Mouse (Mus musculus) embryonic facial prominence, embryonic 14.5 days (tissue): ENCODE measurements at regions not wholly inside any gene's neighbourhood (a gene's known extent, or its start where the extent isn't known, plus 50 kb on each side); places are given as distances from the start of the nearest gene placed in this dataset.

Experiments
- ATAC-seq: fragments of 200-750 bp; cut with Nextera tagmentation; 2 replicates; pipeline ENCODE4 v1.8.0; 2017; ENCODE audit warnings: low read depth, moderate number of reproducible peaks, moderate TSS enrichment
- DNase-seq: peaks from one replicate; pipeline ENCODE4 v3.0.0-alpha.2; 2015; ENCODE audit warnings: low spot score
- H3K27ac ChIP-seq: fragments of 300-500 bp; sonication (generic); replicated peaks from 2 replicates; pipeline ENCODE4 v1.5.1; 2014; ENCODE audit warnings: low read depth, mild to moderate bottlenecking, low read length, moderate library complexity
- H3K27me3 ChIP-seq: fragments of 300-500 bp; sonication (generic); replicated peaks from 2 replicates; pipeline ENCODE4 v1.6.1; 2014; ENCODE audit warnings: low read length; ENCODE audit not compliant: control insufficient read depth, insufficient read depth
- H3K36me3 ChIP-seq: fragments of 300-500 bp; sonication (generic); 2 replicates; pipeline ENCODE4 v1.6.1; 2014; ENCODE audit warnings: low read length, mixed read lengths; ENCODE audit not compliant: control insufficient read depth, insufficient read depth
- H3K4me1 ChIP-seq: fragments of 300-500 bp; sonication (generic); 2 replicates; pipeline ENCODE4 v1.6.1; 2014; ENCODE audit warnings: antibody characterized with exemption, low read length; ENCODE audit not compliant: control insufficient read depth, insufficient read depth
- H3K4me2 ChIP-seq: fragments of 300-500 bp; sonication (generic); 2 replicates; pipeline ENCODE4 v1.6.1; 2014; ENCODE audit warnings: low read depth, mild to moderate bottlenecking, low read length, moderate library complexity, mixed read lengths
- H3K4me3 ChIP-seq: fragments of 300-500 bp; sonication (generic); 2 replicates; pipeline ENCODE4 v1.5.1; 2014; ENCODE audit warnings: low read depth, mild to moderate bottlenecking, low read length
- H3K9ac ChIP-seq: fragments of 300-500 bp; sonication (generic); 2 replicates; pipeline ENCODE4 v1.6.1; 2014; ENCODE audit warnings: low read depth, mild to moderate bottlenecking, low read length, moderate library complexity, mixed read lengths
- H3K9me3 ChIP-seq: fragments of 300-500 bp; sonication (generic); 2 replicates; pipeline ENCODE4 v1.6.1; 2016; ENCODE audit warnings: low read length; ENCODE audit not compliant: control insufficient read depth
- WGBS: fragments of 180-500 bp; shearing (Covaris S2); extraction: QIAGEN DNeasy Blood & Tissue Kit; methylation state at CpG from one replicate; pipeline ENCODE4 v1.1.7; 2014; 5-methylcytosine and 5-hydroxymethylcytosine counted together

DNA sequence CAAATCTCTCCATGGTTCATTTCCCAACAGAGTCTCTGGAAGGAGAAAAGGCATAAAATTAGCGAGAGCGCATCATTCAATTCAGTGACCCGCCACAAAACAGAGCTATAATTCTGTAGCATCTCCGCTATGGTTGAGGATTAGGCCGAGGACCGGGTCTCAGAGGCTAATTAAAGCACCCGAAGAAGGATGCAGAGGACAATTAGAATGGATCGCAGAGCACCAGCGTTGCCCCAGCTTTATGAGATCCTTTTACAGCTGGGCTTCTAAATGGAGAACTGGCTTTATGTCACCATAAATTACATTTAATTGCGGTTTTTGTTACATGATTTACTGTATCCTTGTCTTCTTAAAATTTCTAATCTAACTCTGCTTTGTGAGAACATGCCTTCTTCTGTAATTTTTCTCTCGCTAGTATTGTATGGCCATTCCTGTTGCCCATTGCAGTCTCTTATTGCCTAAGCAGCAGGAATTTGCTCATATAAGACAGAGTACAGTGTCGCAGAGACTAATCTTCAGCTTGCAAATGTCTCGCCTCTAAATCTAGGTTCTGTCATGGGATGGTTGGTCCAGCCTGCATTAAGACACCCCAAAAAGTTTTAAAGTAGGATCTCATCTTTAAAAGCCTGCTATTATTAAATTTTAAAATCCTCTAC lies 793.5 kb downstream of the Rps29 start:
- H3K27ac ChIP-seq = no peak overlapping the region
- H3K9me3 ChIP-seq = no peaks in the 10 kb centered on the region
- DNase-seq (no peak), ATAC-seq (no peak)
- H3K36me3 ChIP-seq = no peaks in the 10 kb centered on the region
- whole genome bisulfite sequencing = 75% methylated on average over 13 of the region's 13 CpGs
- no peak overlapping the region for H3K4me3 ChIP-seq
- no peak overlapping the region for H3K4me2 ChIP-seq
- H3K4me1 ChIP-seq = no peaks in the 10 kb centered on the region
- no peaks in the 10 kb centered on the region for H3K27me3 ChIP-seq
- no peak overlapping the region for H3K9ac ChIP-seq

- ATAC-seq (no peak), DNase-seq (no peak)
- H3K4me3 ChIP-seq = no peak overlapping the region
- no peaks in the 10 kb centered on the region for H3K9me3 ChIP-seq
- H3K4me1 ChIP-seq = no peaks in the 10 kb centered on the region
- WGBS = 81% methylated on average over 2 of the region's 2 CpGs
- no peak overlapping the region for H3K27ac ChIP-seq
- H3K4me2 ChIP-seq = no peak overlapping the region
- H3K27me3 ChIP-seq = no peaks in the 10 kb centered on the region
- no peaks in the 10 kb centered on the region for H3K36me3 ChIP-seq
- no peak overlapping the region for H3K9ac ChIP-seq
Observed at GRCm38 (mm10) chr12:68363196-68363595, 795.8 kb downstream of the Rps29 start.

- Histone ChIP-seq H3K27me3 (no peaks in the 10 kb centered on the region), H3K36me3 (no peaks in the 10 kb centered on the region), H3K9me3 (no peaks in the 10 kb centered on the region), H3K27ac (no peak overlapping the region), H3K4me2 (no peak overlapping the region), H3K4me1 (no peaks in the 10 kb centered on the region), H3K9ac (no peak overlapping the region), H3K4me3 (no peak overlapping the region)
- 76% methylated on average over 2 of the region's 2 CpGs for WGBS
- ATAC-seq (no peak), DNase-seq (no peak)
Observed at GRCm38 (mm10) chr12:68346517-68347099, 812.4 kb downstream of the Rps29 start.

- ATAC-seq (no peak), DNase-seq (no peak)
- no peak overlapping the region for H3K4me3 ChIP-seq
- no peaks in the 10 kb centered on the region for H3K27me3 ChIP-seq
- H3K4me2 ChIP-seq = no peak overlapping the region
- H3K9ac ChIP-seq = no peak overlapping the region
- 75% methylated on average over 3 of the region's 3 CpGs for WGBS
- H3K9me3 ChIP-seq = no peaks in the 10 kb centered on the region
- no peaks in the 10 kb centered on the region for H3K4me1 ChIP-seq
- no peaks in the 10 kb centered on the region for H3K36me3 ChIP-seq
- no peak overlapping the region for H3K27ac ChIP-seq
Observed at GRCm38 (mm10) chr12:68333796-68334195, 825.2 kb downstream of the Rps29 start.

DNA sequence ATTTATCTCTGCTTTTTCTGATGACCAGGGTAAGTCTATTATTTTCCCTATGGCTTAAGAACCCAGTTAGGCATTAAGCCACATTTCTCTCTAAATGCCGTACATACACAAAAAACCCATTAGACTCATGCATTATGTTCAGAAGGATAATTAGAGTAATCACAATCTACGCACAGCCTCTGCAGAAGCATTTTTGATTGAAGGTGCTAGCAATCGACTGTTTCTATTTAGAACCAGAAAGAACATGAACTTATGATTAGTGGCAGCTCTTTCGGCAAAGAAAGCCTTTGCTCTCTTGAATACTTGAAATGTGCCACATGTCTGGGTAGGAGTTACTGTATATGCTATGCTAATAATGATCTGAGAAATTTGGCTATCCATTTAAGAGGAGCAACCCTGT lies 825.6 kb downstream of the Rps29 start:
- no peaks in the 10 kb centered on the region for H3K27me3 ChIP-seq
- no peak overlapping the region for H3K4me3 ChIP-seq
- no peak overlapping the region for H3K9ac ChIP-seq
- no peaks in the 10 kb centered on the region for H3K9me3 ChIP-seq
- H3K27ac ChIP-seq = no peak overlapping the region
- 68% methylated on average over 4 of the region's 4 CpGs for WGBS
- H3K36me3 ChIP-seq = no peaks in the 10 kb centered on the region
- DNase-seq = no peak
- no peak for ATAC-seq
- no peaks in the 10 kb centered on the region for H3K4me1 ChIP-seq
- no peak overlapping the region for H3K4me2 ChIP-seq

DNA sequence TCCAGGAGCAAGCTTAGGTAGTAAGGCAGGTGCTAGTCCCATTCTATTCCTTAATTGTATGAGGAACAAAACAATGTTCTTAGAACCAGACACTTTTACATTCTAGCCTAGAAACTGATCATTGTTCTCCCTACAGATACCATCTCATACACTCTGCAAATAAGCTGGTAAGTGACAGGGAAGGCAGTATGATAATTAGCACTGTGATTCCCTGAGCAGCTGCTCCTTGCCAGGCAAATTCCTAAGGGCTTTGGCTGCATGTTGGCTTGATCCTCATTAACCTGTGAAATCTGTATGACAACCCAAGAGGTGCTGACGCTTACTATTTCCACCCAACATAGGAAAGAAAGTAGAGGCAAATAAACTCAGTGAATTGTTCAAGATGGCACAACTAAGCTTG lies 826.5 kb downstream of the Rps29 start:
- no peak overlapping the region for H3K4me2 ChIP-seq
- H3K9me3 ChIP-seq = no peaks in the 10 kb centered on the region
- H3K4me3 ChIP-seq = no peak overlapping the region
- no peaks in the 10 kb centered on the region for H3K36me3 ChIP-seq
- no peak overlapping the region for H3K9ac ChIP-seq
- 63% methylated on average over 1 of the region's 1 CpGs for WGBS
- ATAC-seq (peak; percentile 84; the same call in 1 of the 2 replicates), DNase-seq (peak; percentile 40)
- no peak overlapping the region for H3K27ac ChIP-seq
- H3K4me1 ChIP-seq = no peaks in the 10 kb centered on the region
- H3K27me3 ChIP-seq = no peaks in the 10 kb centered on the region
